Mouse (Mus musculus): ENCODE measurements around the gene Zmynd8.

GRCm38 (mm10) chr2:165748426-165748825 is 150.4 kb downstream of the Zmynd8 start:
- TF ChIP-seq POLR2A (IDR thresholded peaks at IDR 0.05; ENCODE audit: low read depth, low read length) = no peak
- TF ChIP-seq CTCF (IDR thresholded peaks at IDR 0.05; ENCODE audit: borderline replicate concordance, insufficient read depth, low read length) = no peak

Data from embryonic fibroblast, embryonic 13.5 days (primary cell).